Mouse (Mus musculus) limb, embryonic 15.5 days (tissue): Measurements from ENCODE around the gene Klhdc3. TPM values are rescaled to one million over a fixed set of nuclear protein-coding genes. Genes with fewer than 3 reads are reported as not detected.

Experiments
- ATAC-seq: fragments of 200-750 bp; cut with Nextera tagmentation; 2 replicates; pipeline ENCODE4 v1.8.0; 2017; ENCODE audit warnings: low read depth, moderate TSS enrichment; ENCODE audit not compliant: insufficient number of reproducible peaks, low FRiP score, low TSS enrichment
- H3K27ac ChIP-seq: fragments of 300-500 bp; sonication (generic); 2 replicates; pipeline ENCODE4 v1.5.1; 2015; ENCODE audit warnings: moderate library complexity, mild to moderate bottlenecking, inconsistent platforms
- H3K27me3 ChIP-seq: fragments of 300-500 bp; sonication (generic); 2 replicates; pipeline ENCODE4 v1.6.1; 2015; ENCODE audit warnings: inconsistent platforms
- H3K36me3 ChIP-seq: fragments of 300-500 bp; sonication (generic); 2 replicates; pipeline ENCODE4 v1.6.1; 2015; ENCODE audit warnings: inconsistent platforms
- H3K4me1 ChIP-seq: fragments of 300-500 bp; sonication (generic); 2 replicates; pipeline ENCODE4 v1.6.1; 2015; ENCODE audit warnings: inconsistent platforms
- H3K4me2 ChIP-seq: fragments of 300-500 bp; sonication (generic); 2 replicates; pipeline ENCODE4 v1.6.1; 2015; ENCODE audit warnings: mild to moderate bottlenecking, inconsistent platforms
- H3K4me3 ChIP-seq: fragments of 300-500 bp; sonication (generic); 2 replicates; pipeline ENCODE4 v1.5.1; 2015; ENCODE audit warnings: mild to moderate bottlenecking, inconsistent platforms
- H3K9ac ChIP-seq: fragments of 300-500 bp; sonication (generic); 2 replicates; pipeline ENCODE4 v1.6.1; 2015; ENCODE audit warnings: inconsistent platforms
- H3K9me3 ChIP-seq: fragments of 300-500 bp; sonication (generic); 2 replicates; pipeline ENCODE4 v1.6.1; 2016; ENCODE audit warnings: inconsistent platforms
- WGBS: fragments of 180-500 bp; shearing (Covaris S2); methylation state at CpG from one replicate; pipeline ENCODE4 v1.1.7; 2015; 5-methylcytosine and 5-hydroxymethylcytosine counted together
- polyA plus RNA-seq: library from polyadenylated mRNA; unstranded; fragments of >200 nt; fragmentation: Nextera tagmentation; extraction: Ambion mirVana; gene quantifications from 2 replicates; pipeline ENCODE4 v1.2.1, GENCODE M21; 2015

The Klhdc3 gene
- polyA plus RNA-seq, 1 experiment from 2014 or later, result 132 TPM

GRCm38 (mm10) chr17:46699245-46699644 is 18.5 kb upstream of the Klhdc3 start:
- Histone ChIP-seq H3K4me2 (no peak overlapping the region), H3K9me3 (no peaks in the 10 kb centered on the region), H3K36me3 (peaks cover 29% of the 10 kb centered on the region), H3K4me1 (peaks cover 32% of the 10 kb centered on the region), H3K27ac (no peak overlapping the region), H3K27me3 (no peaks in the 10 kb centered on the region), H3K4me3 (no peak overlapping the region), H3K9ac (no peak overlapping the region)
- no peak for ATAC-seq
- WGBS, result 51% methylated on average over 5 of the region's 5 CpGs

GRCm38 (mm10) chr17:46698515-46698914 is 17.8 kb upstream of the Klhdc3 start:
- WGBS, result 84% methylated on average over 6 of the region's 6 CpGs
- H3K4me3 ChIP-seq, result no peak overlapping the region
- H3K4me2 ChIP-seq, result no peak overlapping the region
- H3K9ac ChIP-seq, result no peak overlapping the region
- no peak overlapping the region for H3K27ac ChIP-seq
- ATAC-seq, result no peak
- no peaks in the 10 kb centered on the region for H3K27me3 ChIP-seq
- H3K4me1 ChIP-seq, result peaks cover 26% of the 10 kb centered on the region
- H3K9me3 ChIP-seq, result no peaks in the 10 kb centered on the region
- H3K36me3 ChIP-seq, result peaks cover 31% of the 10 kb centered on the region

- Histone ChIP-seq H3K4me3 (no peak overlapping the region), H3K27ac (no peak overlapping the region), H3K4me2 (no peak overlapping the region), H3K4me1 (no peaks in the 10 kb centered on the region), H3K36me3 (peaks cover 37% of the 10 kb centered on the region), H3K9me3 (no peaks in the 10 kb centered on the region), H3K27me3 (no peaks in the 10 kb centered on the region), H3K9ac (no peak overlapping the region)
- ATAC-seq, result no peak
- 70% methylated on average over 1 of the region's 1 CpGs for WGBS
Observed at GRCm38 (mm10) chr17:46694517-46695063, 13.9 kb upstream of the Klhdc3 start.

GRCm38 (mm10) chr17:46691390-46691789 is 10.7 kb upstream of the Klhdc3 start:
- WGBS, result 91% methylated on average over 2 of the region's 2 CpGs
- no peaks in the 10 kb centered on the region for H3K9me3 ChIP-seq
- no peak overlapping the region for H3K4me3 ChIP-seq
- H3K27me3 ChIP-seq, result no peaks in the 10 kb centered on the region
- H3K4me2 ChIP-seq, result no peak overlapping the region
- peaks cover 40% of the 10 kb centered on the region for H3K36me3 ChIP-seq
- H3K4me1 ChIP-seq, result no peaks in the 10 kb centered on the region
- H3K27ac ChIP-seq, result no peak overlapping the region
- no peak overlapping the region for H3K9ac ChIP-seq
- ATAC-seq, result no peak

- Histone ChIP-seq H3K4me2 (no peak overlapping the region), H3K27ac (no peak overlapping the region), H3K27me3 (no peaks in the 10 kb centered on the region), H3K4me3 (no peak overlapping the region), H3K9ac (no peak overlapping the region), H3K9me3 (no peaks in the 10 kb centered on the region), H3K36me3 (peaks cover 42% of the 10 kb centered on the region), H3K4me1 (no peaks in the 10 kb centered on the region)
- no peak for ATAC-seq
- 93% methylated on average over 12 of the region's 12 CpGs for WGBS
Observed at GRCm38 (mm10) chr17:46690665-46691064, 10.0 kb upstream of the Klhdc3 start.

GRCm38 (mm10) chr17:46685913-46686312 is 5.2 kb upstream of the Klhdc3 start:
- no peak overlapping the region for H3K4me2 ChIP-seq
- H3K27ac ChIP-seq, result no peak overlapping the region
- no peak for ATAC-seq
- H3K36me3 ChIP-seq, result peaks cover 58% of the 10 kb centered on the region
- no peak overlapping the region for H3K4me3 ChIP-seq
- no peak overlapping the region for H3K9ac ChIP-seq
- no peaks in the 10 kb centered on the region for H3K9me3 ChIP-seq
- peaks cover 9% of the 10 kb centered on the region for H3K4me1 ChIP-seq
- no peaks in the 10 kb centered on the region for H3K27me3 ChIP-seq
- 86% methylated on average over 6 of the region's 6 CpGs for WGBS

GRCm38 (mm10) chr17:46682654-46683389 is 2.1 kb upstream of the Klhdc3 start:
- Histone ChIP-seq H3K9me3 (no peaks in the 10 kb centered on the region), H3K36me3 (peaks cover 56% of the 10 kb centered on the region), H3K9ac (no peak overlapping the region), H3K27ac (no peak overlapping the region), H3K4me2 (no peak overlapping the region), H3K4me3 (no peak overlapping the region), H3K27me3 (no peaks in the 10 kb centered on the region), H3K4me1 (peaks cover 24% of the 10 kb centered on the region)
- WGBS, result 82% methylated on average over 16 of the region's 16 CpGs
- no peak for ATAC-seq

- Histone ChIP-seq H3K27ac (peak overlapping the region; percentile 82), H3K9me3 (no peaks in the 10 kb centered on the region), H3K4me1 (peaks cover 24% of the 10 kb centered on the region), H3K27me3 (no peaks in the 10 kb centered on the region), H3K36me3 (peaks cover 56% of the 10 kb centered on the region), H3K4me3 (peak overlapping the region; percentile 94), H3K4me2 (peak overlapping the region; percentile 65), H3K9ac (peak overlapping the region; percentile 21)
- ATAC-seq, result no peak
- 20% methylated on average over 12 of the region's 12 CpGs for WGBS
Observed at GRCm38 (mm10) chr17:46681466-46682118, 878 bp upstream of the Klhdc3 start.

GRCm38 (mm10) chr17:46679843-46680759 is 613 bp downstream of the Klhdc3 start:
- H3K36me3 ChIP-seq, result peaks cover 56% of the 10 kb centered on the region
- peak overlapping the region; percentile 94 for H3K27ac ChIP-seq
- WGBS, result under 1% methylated on average over 34 of the region's 34 CpGs
- no peaks in the 10 kb centered on the region for H3K9me3 ChIP-seq
- H3K4me2 ChIP-seq, result peak overlapping the region; percentile 65
- peak; percentile 3; the same call in 1 of the 2 replicates for ATAC-seq
- peak overlapping the region; percentile 94 for H3K4me3 ChIP-seq
- H3K4me1 ChIP-seq, result peaks cover 29% of the 10 kb centered on the region
- H3K9ac ChIP-seq, result peak overlapping the region; percentile 75
- no peaks in the 10 kb centered on the region for H3K27me3 ChIP-seq

GRCm38 (mm10) chr17:46678911-46679310 is 1.8 kb downstream of the Klhdc3 start:
- ATAC-seq, result no peak
- H3K4me3 ChIP-seq, result peak overlapping the region; percentile 94
- peaks cover 49% of the 10 kb centered on the region for H3K36me3 ChIP-seq
- no peak overlapping the region for H3K9ac ChIP-seq
- no peaks in the 10 kb centered on the region for H3K9me3 ChIP-seq
- WGBS, result 47% methylated on average over 9 of the region's 9 CpGs
- H3K4me2 ChIP-seq, result peak overlapping the region; percentile 65
- no peaks in the 10 kb centered on the region for H3K27me3 ChIP-seq
- H3K27ac ChIP-seq, result peak overlapping the region; percentile 22; the same call in 1 of the 2 replicates
- H3K4me1 ChIP-seq, result peaks cover 37% of the 10 kb centered on the region

GRCm38 (mm10) chr17:46678416-46678815 is 2.3 kb downstream of the Klhdc3 start, which contains the start of gene Mea1:
Gene Mea1, plus strand, starts transcription at chr17:46678793.
- no peaks in the 10 kb centered on the region for H3K27me3 ChIP-seq
- peak within 1 kb of the TSS; percentile 94 for H3K4me3 ChIP-seq
- peak within 1 kb of the TSS; percentile 65 for H3K4me2 ChIP-seq
- H3K9me3 ChIP-seq, result no peaks in the 10 kb centered on the region
- H3K9ac ChIP-seq, result no peak within 1 kb of the TSS; the same call in 1 of the 2 replicates
- H3K36me3 ChIP-seq, result peaks cover 44% of the 10 kb centered on the region
- ATAC-seq, result no peak
- H3K27ac ChIP-seq, result peak within 1 kb of the TSS; percentile 22; the same call in 1 of the 2 replicates
- H3K4me1 ChIP-seq, result peaks cover 39% of the 10 kb centered on the region
- WGBS, result 86% methylated on average over 8 of the region's 9 CpGs
